Mouse (Mus musculus): ENCODE results near the gene Hfe2.

Gene Hfe2

GRCm38 (mm10) chr3:96558668-96559196, 33.8 kb downstream of the Hfe2 start:
- DNase-seq (ENCODE audit: low spot score), result no peak

DNA sequence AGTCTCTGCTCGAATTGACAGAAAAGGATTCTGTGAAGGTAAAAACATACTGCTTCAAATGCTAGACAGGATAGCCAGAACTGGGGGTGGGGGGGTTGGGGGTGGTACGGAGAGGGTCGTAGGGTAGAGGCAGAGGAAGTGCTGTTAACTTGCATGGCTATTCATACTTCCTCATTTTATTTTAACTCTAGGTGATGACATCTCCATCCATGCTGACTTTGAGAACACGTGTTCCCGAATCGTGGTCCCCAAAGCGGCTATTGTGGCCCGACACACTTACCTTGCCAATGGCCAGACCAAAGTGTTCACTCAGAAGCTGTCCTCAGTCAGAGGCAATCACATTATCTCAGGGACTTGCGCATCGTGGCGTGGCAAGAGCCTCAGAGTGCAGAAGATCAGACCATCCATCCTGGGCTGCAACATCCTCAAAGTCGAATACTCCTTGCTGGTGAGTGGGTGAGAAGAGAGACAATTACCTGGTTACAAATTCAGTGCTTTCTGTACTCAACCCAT, 34.5 kb downstream of the Hfe2 start:
- DNase-seq (ENCODE audit: low spot score), result no peak

DNA sequence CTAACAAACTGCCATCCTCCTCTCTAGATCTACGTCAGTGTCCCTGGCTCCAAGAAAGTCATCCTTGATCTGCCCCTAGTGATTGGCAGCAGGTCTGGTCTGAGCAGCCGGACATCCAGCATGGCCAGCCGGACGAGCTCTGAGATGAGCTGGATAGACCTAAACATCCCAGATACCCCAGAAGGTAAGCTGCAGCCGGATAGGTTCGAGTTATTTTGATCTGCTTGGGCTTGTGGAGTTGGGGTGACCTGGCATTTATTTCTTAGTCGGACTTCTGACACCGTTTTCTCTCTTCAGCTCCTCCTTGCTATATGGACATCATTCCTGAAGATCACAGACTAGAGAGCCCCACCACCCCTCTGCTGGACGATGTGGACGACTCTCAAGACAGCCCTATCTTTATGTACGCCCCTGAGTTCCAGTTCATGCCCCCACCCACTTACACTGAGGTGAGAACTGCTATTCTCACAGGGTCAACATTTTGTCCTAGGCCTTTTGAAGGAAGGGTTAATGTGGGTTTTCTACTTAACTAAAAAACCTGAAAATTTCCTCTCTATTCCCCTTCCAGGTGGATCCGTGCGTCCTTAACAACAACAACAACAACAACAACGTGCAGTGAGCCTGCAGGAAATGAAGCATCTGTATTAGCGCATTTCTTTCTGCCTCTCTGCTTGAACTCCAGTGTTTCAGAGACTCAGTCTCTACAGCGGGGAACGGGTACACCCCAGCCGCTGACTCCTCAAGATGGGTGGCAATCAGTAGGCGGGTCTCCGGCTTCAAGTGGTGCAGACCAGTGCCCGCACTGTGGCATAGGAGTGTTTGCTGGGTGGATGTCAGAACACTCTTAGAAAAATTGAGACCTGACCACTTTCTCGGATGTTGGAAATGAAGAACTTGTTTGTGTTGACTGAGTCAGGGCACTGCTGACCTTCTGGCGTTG, 35.2 kb downstream of the Hfe2 start:
- no peak for DNase-seq (ENCODE audit: low spot score)

- no peak for DNase-seq (ENCODE audit: low spot score)
Observed at GRCm38 (mm10) chr3:96560881-96561668, 36.1 kb downstream of the Hfe2 start.

DNA sequence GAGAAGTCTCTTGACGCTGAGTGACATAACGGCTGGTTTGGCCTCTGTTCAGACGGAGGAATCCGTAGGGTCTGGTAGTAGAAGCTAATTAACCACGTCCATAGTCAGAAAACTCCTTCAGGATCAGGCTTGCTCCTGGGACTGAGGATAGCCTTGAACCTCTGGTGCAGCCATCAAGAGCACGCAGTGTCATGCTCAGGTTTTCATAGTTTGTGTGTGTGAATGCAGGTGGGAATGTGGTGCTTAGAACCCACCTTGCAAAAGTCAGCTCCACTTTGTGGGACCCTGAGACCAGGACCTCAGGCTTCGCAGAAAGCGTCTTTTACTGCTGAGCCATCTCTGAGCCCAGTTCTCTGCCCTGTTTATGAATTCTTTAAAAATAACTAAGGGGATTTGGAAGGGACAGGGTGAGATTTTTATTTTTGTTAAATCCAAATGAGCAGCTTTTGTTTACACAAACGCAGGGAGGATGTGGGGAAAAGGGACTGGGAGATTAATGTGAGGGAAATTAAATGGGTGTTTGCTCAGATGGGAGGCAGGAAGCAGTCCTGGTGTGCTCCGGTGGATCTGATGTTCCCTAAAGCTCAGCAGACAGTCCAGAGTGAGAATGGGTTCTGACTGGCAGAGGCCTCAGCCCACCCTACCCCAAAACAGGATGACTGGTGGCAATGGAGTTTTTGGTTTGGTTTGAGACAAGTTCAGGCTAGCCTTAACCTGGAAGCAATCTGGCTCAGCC, 37.1 kb downstream of the Hfe2 start:
- DNase-seq (ENCODE audit: low spot score), result peak; percentile 61

- no peak for DNase-seq (ENCODE audit: low spot score)
Observed at GRCm38 (mm10) chr3:96563267-96563666, 38.3 kb downstream of the Hfe2 start.

DNA sequence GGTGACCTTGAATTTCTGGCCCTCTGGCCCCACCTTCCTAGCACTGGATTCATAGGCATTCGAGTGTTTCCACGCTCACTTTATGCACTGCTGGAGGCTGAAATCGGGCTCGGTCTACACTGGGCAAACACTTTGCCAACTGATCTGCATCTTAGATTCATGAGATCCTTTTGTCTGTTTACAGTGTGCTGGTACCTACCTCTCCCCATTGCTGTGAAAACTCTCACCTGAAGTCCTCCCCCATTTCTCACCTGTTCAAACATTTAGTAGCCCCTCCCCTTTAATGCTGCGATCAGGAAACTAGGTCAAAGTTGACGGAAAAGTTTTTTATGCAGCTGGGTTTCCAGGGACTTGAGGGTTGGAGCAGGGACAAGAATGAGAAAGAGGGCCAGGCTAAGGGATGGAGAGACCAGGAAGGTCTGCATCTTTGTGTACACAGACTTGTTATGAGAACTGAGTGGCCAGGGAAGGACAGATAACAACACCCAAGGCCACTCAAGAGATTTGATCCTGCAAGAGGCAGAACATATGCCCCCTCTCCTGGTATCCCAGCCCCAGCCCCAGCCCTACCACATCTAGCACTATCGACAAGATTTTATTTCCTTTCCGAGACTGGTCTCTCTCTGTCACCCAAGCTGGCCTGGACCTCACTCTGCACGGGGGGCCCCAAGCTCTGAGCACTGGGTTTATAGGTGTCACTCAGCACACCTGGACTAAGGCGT, 39.1 kb downstream of the Hfe2 start:
- peak; percentile 89 for DNase-seq (ENCODE audit: low spot score)

- peak; percentile 87 for DNase-seq (ENCODE audit: low spot score)
Observed at GRCm38 (mm10) chr3:96564633-96565032, 39.7 kb downstream of the Hfe2 start.

GRCm38 (mm10) chr3:96565105-96565504, 40.1 kb downstream of the Hfe2 start:
- DNase-seq (ENCODE audit: low spot score), result no peak

- DNase-seq (ENCODE audit: low spot score), result no peak
Observed at GRCm38 (mm10) chr3:96566661-96567450, 41.9 kb downstream of the Hfe2 start.

DNA sequence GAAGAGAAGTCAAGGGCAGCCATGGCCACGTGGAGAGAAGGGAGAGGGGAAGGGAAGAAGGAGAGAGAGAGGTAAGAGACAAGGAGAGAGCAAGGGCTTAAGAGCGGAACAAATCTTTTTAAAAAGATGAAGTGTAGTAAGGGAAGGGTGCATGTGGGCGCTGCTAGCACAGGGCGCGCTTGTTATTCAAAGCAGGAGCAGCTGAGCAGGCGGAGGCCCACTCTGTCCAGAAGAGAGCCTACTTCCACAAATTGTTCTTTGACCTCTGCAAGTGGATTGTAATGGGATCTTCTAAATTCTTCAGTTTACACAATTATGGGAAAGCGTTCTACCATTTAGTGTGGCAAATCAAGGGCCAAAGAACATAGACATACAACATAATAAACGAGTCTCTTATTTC, 43.6 kb downstream of the Hfe2 start:
- no peak for DNase-seq (ENCODE audit: low spot score)

- no peak for DNase-seq (ENCODE audit: low spot score)
Observed at GRCm38 (mm10) chr3:96569506-96569905, 44.5 kb downstream of the Hfe2 start.

- no peak for DNase-seq (ENCODE audit: low spot score)
Observed at GRCm38 (mm10) chr3:96569966-96570605, 45.1 kb downstream of the Hfe2 start.

DNA sequence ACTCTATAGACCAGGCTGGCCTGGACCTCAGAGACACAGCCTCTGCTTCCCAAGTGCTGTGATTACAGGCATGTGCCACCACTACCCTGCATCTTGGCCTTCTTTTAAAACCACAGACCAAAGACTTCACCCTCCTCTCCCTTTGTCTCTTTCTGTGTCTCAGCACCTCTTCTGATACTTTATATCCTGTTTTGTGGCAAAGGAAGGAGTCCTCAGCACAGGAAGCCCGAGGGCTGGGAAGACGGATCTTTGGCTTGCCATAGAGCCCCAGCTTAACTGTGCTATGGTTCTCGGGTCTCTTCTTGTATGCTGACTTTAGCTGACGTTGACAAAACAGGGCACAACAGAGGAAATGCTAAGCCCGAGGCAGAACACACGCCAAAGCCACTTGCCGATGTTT, 45.7 kb downstream of the Hfe2 start:
- no peak for DNase-seq (ENCODE audit: low spot score)

DNA sequence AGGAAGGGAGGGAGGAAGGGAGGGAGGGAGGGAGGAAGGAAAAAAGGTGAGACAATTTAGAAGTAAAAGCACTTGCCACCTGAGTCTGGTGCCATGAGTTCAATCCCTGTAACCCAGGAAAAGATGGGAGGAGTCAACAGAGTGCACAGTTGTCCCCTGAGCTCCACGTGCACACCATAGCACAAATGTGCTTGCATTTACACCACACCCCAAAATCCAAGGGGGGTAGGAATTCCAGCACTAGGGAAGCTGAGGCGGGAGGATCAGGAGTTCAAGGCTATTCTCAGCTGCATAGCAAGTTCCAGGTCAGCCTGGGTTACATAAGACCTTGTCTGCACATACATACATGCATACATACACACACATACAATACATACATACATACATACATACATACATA, 46.4 kb downstream of the Hfe2 start:
- no peak for DNase-seq (ENCODE audit: low spot score)

DNA sequence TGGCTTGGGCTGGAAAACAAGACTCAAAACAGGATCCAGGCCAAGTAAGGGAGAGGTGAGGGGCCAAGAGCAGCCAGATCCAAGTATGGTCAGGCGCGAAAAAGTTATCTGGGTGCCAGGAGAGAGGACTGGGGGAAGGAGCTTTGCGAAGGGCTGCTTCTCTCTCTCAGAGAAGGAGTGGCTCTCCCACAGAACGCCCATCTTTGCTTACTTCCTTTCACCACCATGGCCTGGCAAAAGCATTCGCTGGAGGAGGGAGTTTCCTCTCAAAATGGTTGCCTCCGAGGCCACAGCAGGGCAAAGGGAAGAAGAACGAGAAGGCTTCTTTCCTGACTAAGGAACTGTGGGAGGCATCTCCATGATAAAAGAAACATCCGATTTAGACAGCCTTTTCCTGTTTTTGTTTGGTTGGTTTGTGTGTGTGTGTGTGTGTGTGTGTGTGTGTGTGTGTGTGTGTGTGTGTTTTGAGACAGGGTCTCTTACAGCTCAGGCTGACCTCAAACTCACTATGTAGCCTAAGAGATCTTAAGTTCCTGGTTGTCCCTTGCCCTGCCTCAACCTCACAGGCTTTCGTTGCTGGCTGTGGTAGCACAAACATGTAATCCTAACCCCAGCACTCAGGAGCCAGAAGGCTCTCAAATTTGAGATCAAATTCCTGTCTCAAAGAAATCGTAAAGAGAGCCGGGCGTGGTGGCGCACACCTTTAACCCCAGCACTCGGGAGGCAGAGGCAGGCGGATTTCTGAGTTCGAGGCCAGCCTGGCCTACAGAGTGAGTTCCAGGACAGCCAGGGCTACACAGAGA, 47.1 kb downstream of the Hfe2 start:
- peak; percentile 70 for DNase-seq (ENCODE audit: low spot score)

- no peak for DNase-seq (ENCODE audit: low spot score)
Observed at GRCm38 (mm10) chr3:96573611-96574511, 48.9 kb downstream of the Hfe2 start.
